Mouse (Mus musculus): ENCODE measurements around the gene Slc25a13. TPM values are rescaled to one million over a fixed set of nuclear protein-coding genes. Genes with fewer than 3 reads are reported as not detected.

Slc25a13 gene
- polyA plus RNA-seq, 1 experiment from 2014 or later = 50.1 TPM

DNA sequence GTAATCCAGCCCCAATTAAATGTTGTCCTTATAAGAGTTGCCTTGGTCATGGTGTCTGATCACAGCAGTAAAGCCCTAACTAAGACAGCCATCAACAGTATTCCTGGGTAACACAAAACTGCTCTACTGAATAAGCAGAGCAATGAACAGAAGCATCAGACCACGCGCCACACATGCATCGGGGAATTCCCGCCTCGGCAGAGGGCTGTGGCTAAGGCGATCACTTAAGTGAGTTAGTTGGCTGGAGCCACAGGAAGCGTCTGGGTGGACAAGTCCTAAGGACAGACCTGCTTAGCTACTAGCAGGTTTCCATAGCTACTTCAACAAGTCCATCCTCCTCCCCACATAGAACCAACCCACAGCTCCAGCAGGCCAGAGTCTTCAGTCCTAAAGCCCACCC lies 6.3 kb downstream of the Slc25a13 start:
- no peaks in the 10 kb centered on the region for H3K9me3 ChIP-seq (ENCODE audit: control insufficient read depth, low read length)
- no peak overlapping the region for H3K4me2 ChIP-seq (ENCODE audit: low read depth, severe bottlenecking)
- no peaks in the 10 kb centered on the region for H3K36me3 ChIP-seq (ENCODE audit: control insufficient read depth, insufficient read depth, low read length)
- no peak overlapping the region for H3K4me3 ChIP-seq (ENCODE audit: low read depth, low read length)
- H3K4me1 ChIP-seq (ENCODE audit: control insufficient read depth, insufficient read depth, low read length) = peaks cover 5% of the 10 kb centered on the region; the same call in 1 of the 2 replicates
- ATAC-seq (ENCODE audit: insufficient number of reproducible peaks, low FRiP score, low TSS enrichment, low read depth) = no peak
- no peak overlapping the region for H3K9ac ChIP-seq (ENCODE audit: low read length)
- no peak for DNase-seq (ENCODE audit: low spot score)
- no peaks in the 10 kb centered on the region for H3K27me3 ChIP-seq (ENCODE audit: control insufficient read depth, insufficient read depth, low read length)
- WGBS = 95% methylated on average over 7 of the region's 7 CpGs
- no peak overlapping the region for H3K27ac ChIP-seq (replicated peaks; ENCODE audit: low read depth, low read length)

DNA sequence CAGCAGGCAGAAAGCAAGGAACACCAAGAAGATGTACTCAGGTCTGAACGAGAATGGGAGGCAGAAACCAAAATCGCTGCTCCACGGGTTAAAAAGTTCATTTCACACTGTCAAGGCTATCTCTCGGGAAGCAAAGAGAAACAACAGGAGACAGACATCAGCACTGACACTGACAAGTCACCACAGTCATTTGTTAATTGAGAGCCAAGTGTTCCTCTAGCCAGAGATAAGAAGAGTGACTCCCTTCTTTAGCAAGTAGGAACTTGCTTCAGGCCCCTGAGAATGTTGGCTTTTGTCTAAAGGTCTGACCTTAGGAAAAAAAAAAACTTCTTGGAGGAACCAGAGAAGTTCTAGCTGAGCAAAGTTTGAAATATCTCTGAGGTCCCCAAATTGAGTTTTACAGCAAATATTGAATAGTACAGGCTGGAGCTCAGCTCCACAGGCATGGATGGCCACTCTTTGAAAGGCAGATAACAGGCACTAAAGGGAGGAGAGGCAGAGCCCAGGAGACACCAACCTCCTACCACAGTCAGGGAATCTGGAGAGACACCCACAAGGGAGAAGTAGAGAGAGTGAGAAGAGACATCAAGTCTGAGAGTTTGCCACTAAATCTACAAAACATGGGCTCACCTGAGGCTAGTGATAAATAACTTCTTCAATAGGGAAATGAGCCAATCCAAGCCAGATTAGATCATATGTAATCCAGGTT lies 8.5 kb downstream of the Slc25a13 start:
- peaks cover 5% of the 10 kb centered on the region; the same call in 1 of the 2 replicates for H3K4me1 ChIP-seq (ENCODE audit: control insufficient read depth, insufficient read depth, low read length)
- H3K9ac ChIP-seq (ENCODE audit: low read length) = no peak overlapping the region
- no peak overlapping the region for H3K27ac ChIP-seq (replicated peaks; ENCODE audit: low read depth, low read length)
- no peak overlapping the region for H3K4me2 ChIP-seq (ENCODE audit: low read depth, severe bottlenecking)
- ATAC-seq (ENCODE audit: insufficient number of reproducible peaks, low FRiP score, low TSS enrichment, low read depth) (no peak), DNase-seq (ENCODE audit: low spot score) (no peak)
- no peaks in the 10 kb centered on the region for H3K36me3 ChIP-seq (ENCODE audit: control insufficient read depth, insufficient read depth, low read length)
- H3K4me3 ChIP-seq (ENCODE audit: low read depth, low read length) = no peak overlapping the region
- no peaks in the 10 kb centered on the region for H3K27me3 ChIP-seq (ENCODE audit: control insufficient read depth, insufficient read depth, low read length)
- no peaks in the 10 kb centered on the region for H3K9me3 ChIP-seq (ENCODE audit: control insufficient read depth, low read length)
- 54% methylated on average over 4 of the region's 4 CpGs for WGBS

- no peaks in the 10 kb centered on the region for H3K9me3 ChIP-seq (ENCODE audit: control insufficient read depth, low read length)
- DNase-seq (ENCODE audit: low spot score) (no peak), ATAC-seq (ENCODE audit: insufficient number of reproducible peaks, low FRiP score, low TSS enrichment, low read depth) (no peak)
- no peak overlapping the region for H3K9ac ChIP-seq (ENCODE audit: low read length)
- H3K27me3 ChIP-seq (ENCODE audit: control insufficient read depth, insufficient read depth, low read length) = no peaks in the 10 kb centered on the region
- no peak overlapping the region for H3K4me3 ChIP-seq (ENCODE audit: low read depth, low read length)
- H3K4me1 ChIP-seq (ENCODE audit: control insufficient read depth, insufficient read depth, low read length) = peaks cover 5% of the 10 kb centered on the region; the same call in 1 of the 2 replicates
- no peaks in the 10 kb centered on the region for H3K36me3 ChIP-seq (ENCODE audit: control insufficient read depth, insufficient read depth, low read length)
- H3K4me2 ChIP-seq (ENCODE audit: low read depth, severe bottlenecking) = no peak overlapping the region
- 70% methylated on average over 3 of the region's 3 CpGs for WGBS
- no peak overlapping the region for H3K27ac ChIP-seq (replicated peaks; ENCODE audit: low read depth, low read length)
Observed at GRCm38 (mm10) chr6:6207836-6208235, 9.1 kb downstream of the Slc25a13 start.

- ATAC-seq (ENCODE audit: insufficient number of reproducible peaks, low FRiP score, low TSS enrichment, low read depth) = no peak
- Histone ChIP-seq H3K4me3 (ENCODE audit: low read depth, low read length) (no peak overlapping the region), H3K9me3 (ENCODE audit: control insufficient read depth, low read length) (no peaks in the 10 kb centered on the region), H3K4me2 (ENCODE audit: low read depth, severe bottlenecking) (no peak overlapping the region), H3K4me1 (ENCODE audit: control insufficient read depth, insufficient read depth, low read length) (peaks cover 5% of the 10 kb centered on the region; the same call in 1 of the 2 replicates), H3K27me3 (ENCODE audit: control insufficient read depth, insufficient read depth, low read length) (no peaks in the 10 kb centered on the region), H3K36me3 (ENCODE audit: control insufficient read depth, insufficient read depth, low read length) (no peaks in the 10 kb centered on the region), H3K9ac (ENCODE audit: low read length) (no peak overlapping the region), H3K27ac (replicated peaks; ENCODE audit: low read depth, low read length) (no peak overlapping the region)
- WGBS = 76% methylated on average over 1 of the region's 1 CpGs
- no peak for DNase-seq (ENCODE audit: low spot score)
Observed at GRCm38 (mm10) chr6:6207395-6207794, 9.6 kb downstream of the Slc25a13 start.

- no peak overlapping the region for H3K4me3 ChIP-seq (ENCODE audit: low read depth, low read length)
- no peaks in the 10 kb centered on the region for H3K4me1 ChIP-seq (ENCODE audit: control insufficient read depth, insufficient read depth, low read length)
- H3K36me3 ChIP-seq (ENCODE audit: control insufficient read depth, insufficient read depth, low read length) = no peaks in the 10 kb centered on the region
- H3K4me2 ChIP-seq (ENCODE audit: low read depth, severe bottlenecking) = no peak overlapping the region
- no peak for ATAC-seq (ENCODE audit: insufficient number of reproducible peaks, low FRiP score, low TSS enrichment, low read depth)
- no peaks in the 10 kb centered on the region for H3K27me3 ChIP-seq (ENCODE audit: control insufficient read depth, insufficient read depth, low read length)
- no peak overlapping the region for H3K9ac ChIP-seq (ENCODE audit: low read length)
- H3K9me3 ChIP-seq (ENCODE audit: control insufficient read depth, low read length) = no peaks in the 10 kb centered on the region
- H3K27ac ChIP-seq (replicated peaks; ENCODE audit: low read depth, low read length) = no peak overlapping the region
- WGBS = 89% methylated on average over 3 of the region's 3 CpGs
- no peak for DNase-seq (ENCODE audit: low spot score)
Observed at GRCm38 (mm10) chr6:6205599-6206165, 11.3 kb downstream of the Slc25a13 start.

- H3K4me1 ChIP-seq (ENCODE audit: control insufficient read depth, insufficient read depth, low read length) = no peaks in the 10 kb centered on the region
- H3K36me3 ChIP-seq (ENCODE audit: control insufficient read depth, insufficient read depth, low read length) = no peaks in the 10 kb centered on the region
- DNase-seq (ENCODE audit: low spot score) (no peak), ATAC-seq (ENCODE audit: insufficient number of reproducible peaks, low FRiP score, low TSS enrichment, low read depth) (no peak)
- H3K9ac ChIP-seq (ENCODE audit: low read length) = no peak overlapping the region
- H3K27me3 ChIP-seq (ENCODE audit: control insufficient read depth, insufficient read depth, low read length) = no peaks in the 10 kb centered on the region
- H3K4me2 ChIP-seq (ENCODE audit: low read depth, severe bottlenecking) = no peak overlapping the region
- 92% methylated on average over 6 of the region's 6 CpGs for WGBS
- no peaks in the 10 kb centered on the region for H3K9me3 ChIP-seq (ENCODE audit: control insufficient read depth, low read length)
- no peak overlapping the region for H3K27ac ChIP-seq (replicated peaks; ENCODE audit: low read depth, low read length)
- H3K4me3 ChIP-seq (ENCODE audit: low read depth, low read length) = no peak overlapping the region
Observed at GRCm38 (mm10) chr6:6202451-6202850, 14.5 kb downstream of the Slc25a13 start.

GRCm38 (mm10) chr6:6201977-6202376 lies 15.0 kb downstream of the Slc25a13 start:
- 89% methylated on average over 5 of the region's 5 CpGs for WGBS
- DNase-seq (ENCODE audit: low spot score) = no peak
- ATAC-seq (ENCODE audit: insufficient number of reproducible peaks, low FRiP score, low TSS enrichment, low read depth) = no peak
- no peaks in the 10 kb centered on the region for H3K9me3 ChIP-seq (ENCODE audit: control insufficient read depth, low read length)
- H3K27me3 ChIP-seq (ENCODE audit: control insufficient read depth, insufficient read depth, low read length) = no peaks in the 10 kb centered on the region
- no peaks in the 10 kb centered on the region for H3K4me1 ChIP-seq (ENCODE audit: control insufficient read depth, insufficient read depth, low read length)
- no peak overlapping the region for H3K9ac ChIP-seq (ENCODE audit: low read length)
- H3K4me2 ChIP-seq (ENCODE audit: low read depth, severe bottlenecking) = no peak overlapping the region
- no peaks in the 10 kb centered on the region for H3K36me3 ChIP-seq (ENCODE audit: control insufficient read depth, insufficient read depth, low read length)
- H3K4me3 ChIP-seq (ENCODE audit: low read depth, low read length) = no peak overlapping the region
- H3K27ac ChIP-seq (replicated peaks; ENCODE audit: low read depth, low read length) = no peak overlapping the region

DNA sequence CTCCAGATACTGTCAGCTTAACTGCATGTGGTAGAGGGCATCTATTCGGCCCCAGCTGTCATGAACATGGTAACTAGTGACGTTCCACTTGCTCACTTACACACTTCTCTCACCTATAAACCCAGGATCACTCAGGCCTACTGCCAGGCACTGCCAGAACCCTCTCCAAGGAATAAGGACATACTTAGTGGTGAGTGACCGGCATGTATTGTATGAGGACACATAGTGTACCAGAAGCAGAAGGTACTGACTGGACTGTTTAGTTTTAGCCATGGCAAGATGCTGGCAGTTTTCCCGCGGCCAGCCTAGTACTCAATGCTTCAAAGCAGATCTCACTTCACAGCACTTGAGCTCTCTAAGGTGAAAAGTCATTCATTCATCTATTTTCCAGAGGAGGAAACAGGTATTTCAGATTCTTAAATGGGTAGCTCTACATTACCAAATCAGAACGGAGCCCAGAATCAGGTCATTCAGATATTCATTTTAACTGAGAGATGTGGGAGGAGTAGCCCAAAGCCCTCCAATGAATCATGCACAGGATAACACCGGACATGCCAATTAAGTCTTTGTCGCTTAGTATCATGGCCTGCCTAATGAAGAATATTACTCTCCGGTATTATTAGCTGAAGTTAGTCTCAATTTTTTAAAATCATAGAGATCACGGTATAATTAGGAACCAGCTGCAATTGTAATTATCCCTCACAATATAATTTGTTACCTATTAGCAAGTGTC lies 17.7 kb downstream of the Slc25a13 start:
- H3K4me3 ChIP-seq (ENCODE audit: low read depth, low read length) = no peak overlapping the region
- 91% methylated on average over 10 of the region's 10 CpGs for WGBS
- DNase-seq (ENCODE audit: low spot score) = no peak
- H3K4me2 ChIP-seq (ENCODE audit: low read depth, severe bottlenecking) = no peak overlapping the region
- no peaks in the 10 kb centered on the region; the same call in 1 of the 2 replicates for H3K9me3 ChIP-seq (ENCODE audit: control insufficient read depth, low read length)
- no peaks in the 10 kb centered on the region for H3K27me3 ChIP-seq (ENCODE audit: control insufficient read depth, insufficient read depth, low read length)
- H3K9ac ChIP-seq (ENCODE audit: low read length) = no peak overlapping the region
- ATAC-seq (ENCODE audit: insufficient number of reproducible peaks, low FRiP score, low TSS enrichment, low read depth) = no peak
- H3K27ac ChIP-seq (replicated peaks; ENCODE audit: low read depth, low read length) = no peak overlapping the region
- H3K36me3 ChIP-seq (ENCODE audit: control insufficient read depth, insufficient read depth, low read length) = no peaks in the 10 kb centered on the region
- H3K4me1 ChIP-seq (ENCODE audit: control insufficient read depth, insufficient read depth, low read length) = no peaks in the 10 kb centered on the region
